9 mouse cellular contexts compared by ENCODE assay signal in genomic region chr1:133328896-133329637, GRCm38 (mm10). TPM values are rescaled to one million over a fixed set of nuclear protein-coding genes. Genes with fewer than 3 reads are reported as not detected.
DNase-seq lines count a peak whose midpoint lies in the region; ATAC-seq and TF ChIP-seq lines count a peak whose summit lies in the region.
"Had no signal": no experiment of that assay in that cellular context is flagged by ENCODE, and none has a peak within 500 bp of the region (broad histone marks: within the 10 kb centered on the region; RNA-seq: fewer than 3 reads in every experiment).

No protein-coding gene starts in this region.

- TF ChIP-seq EP300 in heart, postnatal 0 days (IDR thresholded peaks at IDR 0.05; ENCODE audit: low read depth): no peak
- TF ChIP-seq EP300 in liver, postnatal 0 days (IDR thresholded peaks at IDR 0.05; ENCODE audit: low read depth): no peak

- no peak for ATAC-seq in heart, postnatal 0 days (ENCODE audit: insufficient read depth, low read depth)
- ATAC-seq in liver, postnatal 0 days: peak; percentile 59

- intact Hi-C loops in left cerebral cortex, adult 2 months (cut with DNase I): no loop called here
- intact Hi-C loops in left cerebral cortex, postnatal 36 days (cut with DNase I): no loop called here

- no peaks in the 10 kb centered on the region for H3K4me1 ChIP-seq in heart, postnatal 0 days (ENCODE audit: control insufficient read depth, insufficient read depth)
- peaks cover 9% of the 10 kb centered on the region; the same call in 1 of the 2 replicates for H3K4me1 ChIP-seq in liver, postnatal 0 days (ENCODE audit: insufficient read depth)

- no peak for TF ChIP-seq CTCF in left cerebral cortex, adult 2 months (IDR thresholded peaks at IDR 0.05)
- no peak for TF ChIP-seq CTCF in heart, postnatal 0 days (IDR thresholded peaks at IDR 0.05; ENCODE audit: low read depth)
- TF ChIP-seq CTCF in liver, postnatal 0 days (IDR thresholded peaks at IDR 0.05; ENCODE audit: low read depth): no peak

- no peak for DNase-seq in left cerebral cortex, adult 2 months (ENCODE audit: extremely low spot score in 1 of 2, low spot score in 2 of 2)
- no peak for DNase-seq in left cerebral cortex, postnatal 36 days (ENCODE audit: low spot score in 2 of 2)
- no peak for DNase-seq in heart, postnatal 0 days (ENCODE audit: low spot score)
- DNase-seq in liver, postnatal 0 days: no peak
- DNase-seq in retina, postnatal 1 day: peak; percentile 45
- no peak for DNase-seq in T-cell, adult 2 months (ENCODE audit: low spot score)
- no peak for DNase-seq in urinary bladder, adult 18-20 months (ENCODE audit: low spot score in 2 of 2)
- DNase-seq in frontal cortex, postnatal 25 days (ENCODE audit: low spot score in 2 of 2): no peak

- no peaks in the 10 kb centered on the region for H3K9me3 ChIP-seq in heart, postnatal 0 days (replicated peaks; ENCODE audit: control insufficient read depth, low read length)
- no peaks in the 10 kb centered on the region for H3K9me3 ChIP-seq in liver, postnatal 0 days (ENCODE audit: low read length)

- H3K27me3 ChIP-seq in heart, postnatal 0 days (ENCODE audit: control insufficient read depth, insufficient read depth, low read length): peaks cover 30% of the 10 kb centered on the region
- peaks cover 12% of the 10 kb centered on the region for H3K27me3 ChIP-seq in liver, postnatal 0 days (ENCODE audit: insufficient read depth, low read length)

- 0 out of 2 replicates have a peak overlapping the region, but pooled peaks have one; percentile 7 for H3K9ac ChIP-seq in heart, postnatal 0 days (replicated peaks; ENCODE audit: low read depth, low read length)
- H3K9ac ChIP-seq in liver, postnatal 0 days (replicated peaks): peak overlapping the region; percentile 48; the same call in 1 of the 2 replicates

- 9% methylated on average over 34 of the region's 34 CpGs for WGBS in heart, postnatal 0 days
- WGBS in liver, postnatal 0 days (ENCODE audit: insufficient replicate concordance): 5% methylated on average over 34 of the region's 34 CpGs

- H3K36me3 ChIP-seq in heart, postnatal 0 days (replicated peaks; ENCODE audit: control insufficient read depth, insufficient read depth, low read length): no peaks in the 10 kb centered on the region
- no peaks in the 10 kb centered on the region for H3K36me3 ChIP-seq in liver, postnatal 0 days (replicated peaks; ENCODE audit: insufficient read depth, low read length)

- no peak overlapping the region for H3K27ac ChIP-seq in left cerebral cortex, adult 2 months
- H3K27ac ChIP-seq in heart, postnatal 0 days (ENCODE audit: low read depth): no peak overlapping the region
- H3K27ac ChIP-seq in liver, postnatal 0 days (ENCODE audit: low read depth): no peak overlapping the region

- H3K4me3 ChIP-seq in left cerebral cortex, adult 2 months: peak overlapping the region; percentile 20; the same call in 1 of the 2 replicates
- H3K4me3 ChIP-seq in heart, postnatal 0 days (ENCODE audit: low read depth, low read length): peak overlapping the region; percentile 37
- H3K4me3 ChIP-seq in liver, postnatal 0 days (ENCODE audit: low read depth, low read length): peak overlapping the region; percentile 13; the same call in 1 of the 2 replicates

- H3K4me2 ChIP-seq in heart, postnatal 0 days (ENCODE audit: low read depth, low read length): peak overlapping the region; percentile 55
- peak overlapping the region; percentile 57 for H3K4me2 ChIP-seq in liver, postnatal 0 days (ENCODE audit: low read depth, low read length)

RNA-seq across cellular contexts. Expression of gene Kiss1, which starts 7.4 kb away (rescaled TPM):
- total RNA-seq in left cerebral cortex, adult 2 months (2021): 1 to 10 TPM in 1 of 2 experiments, not detected in 1; 1.6 TPM
- not detected for total RNA-seq in left cerebral cortex, postnatal 36 days (2021)
- total RNA-seq in heart, postnatal 0 days (2014; rRNA removed; ENCODE audit: low replicate concordance): not detected in 2 replicates
- not detected in 2 replicates for polyA plus RNA-seq in heart, postnatal 0 days (2015; fragmentation: Nextera tagmentation; extraction: Ambion mirVana)
- polyA plus RNA-seq in liver, postnatal 0 days (2015; fragmentation: Nextera tagmentation; extraction: Ambion mirVana): not detected in 2 replicates
- total RNA-seq: hematopoietic stem cell, adult 5-6 weeks had no signal

RNA-seq across cellular contexts. Expression of gene Golt1a, which starts 19.5 kb away (rescaled TPM):
- total RNA-seq in left cerebral cortex, adult 2 months (2021): under 1 TPM; 0.37 to 0.72 TPM
- 1 to 10 TPM in 1 of 2 experiments, under 1 TPM in 1; 0.48 to 2.0 TPM for total RNA-seq in left cerebral cortex, postnatal 36 days (2021)
- not detected in 2 replicates for total RNA-seq in heart, postnatal 0 days (2014; rRNA removed; ENCODE audit: low replicate concordance)
- polyA plus RNA-seq in heart, postnatal 0 days (2015; fragmentation: Nextera tagmentation; extraction: Ambion mirVana): not detected in 2 replicates
- polyA plus RNA-seq in liver, postnatal 0 days (2015; fragmentation: Nextera tagmentation; extraction: Ambion mirVana): 30.8 and 41.9 TPM in 2 replicates
- total RNA-seq: hematopoietic stem cell, adult 5-6 weeks had no signal

RNA-seq across cellular contexts. Expression of gene Ren1, which starts 21.2 kb away (rescaled TPM):
- not detected for total RNA-seq in left cerebral cortex, adult 2 months (2021)
- total RNA-seq in left cerebral cortex, postnatal 36 days (2021): not detected
- not detected in 2 replicates for total RNA-seq in heart, postnatal 0 days (2014; rRNA removed; ENCODE audit: low replicate concordance)
- polyA plus RNA-seq in heart, postnatal 0 days (2015; fragmentation: Nextera tagmentation; extraction: Ambion mirVana): 0.07 and 0.52 TPM in 2 replicates
- polyA plus RNA-seq in liver, postnatal 0 days (2015; fragmentation: Nextera tagmentation; extraction: Ambion mirVana): 0.64 and 0.88 TPM in 2 replicates
- total RNA-seq: hematopoietic stem cell, adult 5-6 weeks had no signal

RNA-seq across cellular contexts. Expression of gene Etnk2, which starts 34.3 kb away (rescaled TPM):
- total RNA-seq in left cerebral cortex, adult 2 months (2021): 10 to 100 TPM; 12.4 to 14.6 TPM
- total RNA-seq in left cerebral cortex, postnatal 36 days (2021): 10 to 100 TPM in 1 of 2 experiments, 1 to 10 TPM in 1; 7.8 to 10.2 TPM
- 0.31 and 1.3 TPM in 2 replicates for total RNA-seq in heart, postnatal 0 days (2014; rRNA removed; ENCODE audit: low replicate concordance)
- polyA plus RNA-seq in heart, postnatal 0 days (2015; fragmentation: Nextera tagmentation; extraction: Ambion mirVana): 0.41 and 0.97 TPM in 2 replicates
- 39.5 and 39.6 TPM in 2 replicates for polyA plus RNA-seq in liver, postnatal 0 days (2015; fragmentation: Nextera tagmentation; extraction: Ambion mirVana)
- total RNA-seq: hematopoietic stem cell, adult 5-6 weeks had no signal
